Comparison of ENCODE assay signal across 8 mouse cellular contexts in genomic region chr12:110888106-110888505, GRCm38 (mm10). TPM values are rescaled to one million over a fixed set of nuclear protein-coding genes. Genes with fewer than 3 reads are reported as not detected.
DNase-seq lines count a peak whose midpoint lies in the region; ATAC-seq and TF ChIP-seq lines count a peak whose summit lies in the region.

No protein-coding gene starts in this region.

- peaks cover 1% of the 10 kb centered on the region; the same call in 1 of the 2 replicates for H3K79me2 ChIP-seq in heart, adult 2 months (replicated peaks; ENCODE audit: control insufficient read depth, insufficient read depth, low read length)

- no peak for ATAC-seq in forebrain, embryonic 16.5 days
- no peak for ATAC-seq in liver, embryonic 16.5 days (ENCODE audit: low read depth)

- no peaks in the 10 kb centered on the region for H3K9me3 ChIP-seq in forebrain, embryonic 16.5 days (ENCODE audit: control insufficient read depth, low read length)
- no peaks in the 10 kb centered on the region for H3K9me3 ChIP-seq in liver, embryonic 16.5 days (replicated peaks; ENCODE audit: control insufficient read depth, low read length)

- H3K4me3 ChIP-seq in heart, adult 2 months = peak overlapping the region; percentile 86
- peak overlapping the region; percentile 81 for H3K4me3 ChIP-seq in forebrain, embryonic 16.5 days (replicated peaks; ENCODE audit: low read length)
- peak overlapping the region; percentile 71 for H3K4me3 ChIP-seq in liver, embryonic 16.5 days (ENCODE audit: low read depth, low read length)

- peak overlapping the region; percentile 74 for H3K9ac ChIP-seq in heart, adult 2 months (ENCODE audit: low read depth, low read length)
- H3K9ac ChIP-seq in forebrain, embryonic 16.5 days (replicated peaks; ENCODE audit: low read depth, low read length) = peak overlapping the region; percentile 61; the same call in 1 of the 2 replicates
- peak overlapping the region; percentile 71 for H3K9ac ChIP-seq in liver, embryonic 16.5 days (ENCODE audit: low read depth, low read length)

- no peak for TF ChIP-seq POLR2A in heart, adult 2 months (IDR thresholded peaks at IDR 0.05; ENCODE audit: insufficient read depth, low read depth, low read length)

- H3K4me1 ChIP-seq in heart, adult 2 months (ENCODE audit: control insufficient read depth, insufficient read depth, low read length) = peaks cover 5% of the 10 kb centered on the region
- peaks cover 21% of the 10 kb centered on the region for H3K4me1 ChIP-seq in forebrain, embryonic 16.5 days (replicated peaks; ENCODE audit: control insufficient read depth, insufficient read depth, low read length)
- peaks cover 37% of the 10 kb centered on the region for H3K4me1 ChIP-seq in liver, embryonic 16.5 days (ENCODE audit: control insufficient read depth, low read depth, low read length)

- WGBS in heart, adult 2 months = 15% methylated on average over 12 of the region's 12 CpGs
- WGBS in forebrain, embryonic 16.5 days = 42% methylated on average over 12 of the region's 12 CpGs
- WGBS in liver, embryonic 16.5 days (ENCODE audit: insufficient replicate concordance) = 12% methylated on average over 12 of the region's 12 CpGs

- no peak overlapping the region; the same call in 1 of the 2 replicates for H3K27ac ChIP-seq in heart, adult 2 months
- no peak overlapping the region for H3K27ac ChIP-seq in forebrain, embryonic 16.5 days (ENCODE audit: low read length)
- peak overlapping the region; percentile 50; the same call in 1 of the 2 replicates for H3K27ac ChIP-seq in liver, embryonic 16.5 days (ENCODE audit: low read length)

- TF ChIP-seq EP300 in heart, adult 2 months (IDR thresholded peaks at IDR 0.05; ENCODE audit: insufficient read depth, low read depth, low read length) = no peak

- DNase-seq in heart, adult 2 months = no peak
- no peak for DNase-seq in heart, adult 11 months
- DNase-seq in CD4-positive helper T cell, adult 2 months (ENCODE audit: low read depth, low spot score) = peak; percentile 39
- no peak for DNase-seq in embryo, embryonic 10.5 days (ENCODE audit: low spot score)
- no peak for DNase-seq in gastrocnemius, postnatal 14 days
- no peak for DNase-seq in cerebellum, adult 9-11 months

- no peak for TF ChIP-seq CTCF in heart, adult 2 months (IDR thresholded peaks at IDR 0.05)

- no peaks in the 10 kb centered on the region for H3K36me3 ChIP-seq in heart, adult 2 months (ENCODE audit: control insufficient read depth, insufficient read depth, low read length)
- peaks cover 3% of the 10 kb centered on the region; the same call in 1 of the 2 replicates for H3K36me3 ChIP-seq in forebrain, embryonic 16.5 days (ENCODE audit: control insufficient read depth, insufficient read depth)
- no peaks in the 10 kb centered on the region for H3K36me3 ChIP-seq in liver, embryonic 16.5 days (ENCODE audit: control insufficient read depth, insufficient read depth)

- no peaks in the 10 kb centered on the region for H3K27me3 ChIP-seq in heart, adult 2 months (ENCODE audit: control insufficient read depth, insufficient read depth, low read length)
- no peaks in the 10 kb centered on the region for H3K27me3 ChIP-seq in forebrain, embryonic 16.5 days (replicated peaks; ENCODE audit: control insufficient read depth, insufficient read depth, low read length)
- H3K27me3 ChIP-seq in liver, embryonic 16.5 days (ENCODE audit: control insufficient read depth, insufficient read depth, low read depth, low read length) = no peaks in the 10 kb centered on the region

- intact Hi-C loops in heart, adult 2 months (cut with DNase I) = no loop called here
- intact Hi-C loops in gastrocnemius, postnatal 14 days (cut with DNase I; ENCODE audit: low total_unique reads) = no loop called here

- peak overlapping the region; percentile 57 for H3K4me2 ChIP-seq in forebrain, embryonic 16.5 days (ENCODE audit: low read length)
- H3K4me2 ChIP-seq in liver, embryonic 16.5 days (ENCODE audit: low read depth, low read length) = peak overlapping the region; percentile 97

RNA-seq across cellular contexts. Expression of gene Cinp, which starts 0.8 kb away (rescaled TPM):
- 10 to 100 TPM; 27.3 to 31.1 TPM for total RNA-seq in heart, adult 2 months (2021)
- polyA plus RNA-seq in heart, adult 2 months (2012; rRNA removed) = 27.1 and 30.1 TPM in 2 replicates
- polyA plus RNA-seq in forebrain, embryonic 16.5 days (2015; fragmentation: Nextera tagmentation; extraction: Ambion mirVana) = 76.1 and 87.1 TPM in 2 replicates
- polyA plus RNA-seq in liver, embryonic 16.5 days (2015; fragmentation: Nextera tagmentation; extraction: Ambion mirVana) = 49.1 and 49.3 TPM in 2 replicates
- 10 to 100 TPM; 30.5 to 32.9 TPM for total RNA-seq in gastrocnemius, postnatal 14 days (2021)

RNA-seq across cellular contexts. Expression of gene Tecpr2, which starts 1.0 kb away (rescaled TPM):
- total RNA-seq in heart, adult 2 months (2021) = 1 to 10 TPM; 5.1 to 5.2 TPM
- 3.6 and 5.9 TPM in 2 replicates for polyA plus RNA-seq in heart, adult 2 months (2012; rRNA removed)
- polyA plus RNA-seq in forebrain, embryonic 16.5 days (2015; fragmentation: Nextera tagmentation; extraction: Ambion mirVana) = 8.6 and 9.3 TPM in 2 replicates
- polyA plus RNA-seq in liver, embryonic 16.5 days (2015; fragmentation: Nextera tagmentation; extraction: Ambion mirVana) = 1.7 and 2.1 TPM in 2 replicates
- 1 to 10 TPM; 2.7 to 2.8 TPM for total RNA-seq in gastrocnemius, postnatal 14 days (2021)

RNA-seq across cellular contexts. Expression of gene Zfp839, which starts 38.1 kb away (rescaled TPM):
- total RNA-seq in heart, adult 2 months (2021) = 10 to 100 TPM in 1 of 2 experiments, 1 to 10 TPM in 1; 9.1 to 10.3 TPM
- 4.8 and 8.2 TPM in 2 replicates for polyA plus RNA-seq in heart, adult 2 months (2012; rRNA removed)
- polyA plus RNA-seq in forebrain, embryonic 16.5 days (2015; fragmentation: Nextera tagmentation; extraction: Ambion mirVana) = 3.2 and 3.3 TPM in 2 replicates
- polyA plus RNA-seq in liver, embryonic 16.5 days (2015; fragmentation: Nextera tagmentation; extraction: Ambion mirVana) = 1.4 and 1.5 TPM in 2 replicates
- total RNA-seq in gastrocnemius, postnatal 14 days (2021) = 1 to 10 TPM; 3.9 to 5.4 TPM

RNA-seq across cellular contexts. Expression of gene Mok, which starts 47.4 kb away (rescaled TPM):
- under 1 TPM; 0.36 to 0.86 TPM for total RNA-seq in heart, adult 2 months (2021)
- polyA plus RNA-seq in heart, adult 2 months (2012; rRNA removed) = 0.82 and 1.1 TPM in 2 replicates
- 13.4 and 13.6 TPM in 2 replicates for polyA plus RNA-seq in forebrain, embryonic 16.5 days (2015; fragmentation: Nextera tagmentation; extraction: Ambion mirVana)
- 0.27 and 0.34 TPM in 2 replicates for polyA plus RNA-seq in liver, embryonic 16.5 days (2015; fragmentation: Nextera tagmentation; extraction: Ambion mirVana)
- total RNA-seq in gastrocnemius, postnatal 14 days (2021) = under 1 TPM; 0.25 to 0.31 TPM
